Mouse (Mus musculus) thymus, adult 2 months (tissue): ENCODE data around the gene Hmbs. TPM values are rescaled to one million over a fixed set of nuclear protein-coding genes. Genes with fewer than 3 reads are reported as not detected.

Experiments
- DNase-seq: peaks from one replicate; pipeline ENCODE4 v3.0.0; 2021
- H3K27ac ChIP-seq: fragments of 200-500 bp; 2 replicates; pipeline ENCODE4 v1.5.1; 2012; ENCODE audit warnings: low read length, control low read depth; ENCODE audit not compliant: control insufficient read depth, insufficient read depth
- H3K27me3 ChIP-seq: fragments of 200-500 bp; 2 replicates; pipeline ENCODE4 v1.6.1; 2012; ENCODE audit warnings: mild to moderate bottlenecking, low read length, moderate library complexity, mixed read lengths; ENCODE audit not compliant: control insufficient read depth, insufficient read depth
- H3K36me3 ChIP-seq: fragments of 200-500 bp; 2 replicates; pipeline ENCODE4 v1.6.1; 2012; ENCODE audit warnings: mild to moderate bottlenecking, low read length, moderate library complexity; ENCODE audit not compliant: control insufficient read depth, insufficient read depth
- H3K4me1 ChIP-seq: fragments of 200-500 bp; replicated peaks from 2 replicates; pipeline ENCODE4 v1.6.1; 2012; ENCODE audit warnings: low read length; ENCODE audit not compliant: control insufficient read depth, insufficient read depth
- H3K4me3 ChIP-seq: fragments of 200-500 bp; 2 replicates; pipeline ENCODE4 v1.5.1; 2012; ENCODE audit warnings: mild to moderate bottlenecking, low read length, control low read depth, moderate library complexity; ENCODE audit not compliant: control insufficient read depth, insufficient read depth
- CTCF ChIP-seq: fragments of 200-500 bp; IDR thresholded peaks from 2 replicates; pipeline ENCODE4 v1.5.1; 2012; ENCODE audit warnings: mild to moderate bottlenecking, control low read depth, low read length, moderate library complexity, borderline replicate concordance; ENCODE audit not compliant: control insufficient read depth, poor library complexity, insufficient read depth; ENCODE audit errors: extremely low read depth
- POLR2A ChIP-seq: fragments of 200-500 bp; IDR thresholded peaks from 2 replicates; pipeline ENCODE4 v1.6.1; 2012; ENCODE audit warnings: mild to moderate bottlenecking, low read length, control low read depth, moderate library complexity; ENCODE audit not compliant: control insufficient read depth, poor library complexity, insufficient read depth; ENCODE audit errors: extremely low read depth
- WGBS: fragments of 180-500 bp; shearing (Covaris S2); methylation state at CpG from one replicate; pipeline ENCODE4 v1.1.7; 2018; 5-methylcytosine and 5-hydroxymethylcytosine counted together
- polyA plus RNA-seq: library from polyadenylated mRNA; depleted of rRNA; stranded (reverse); fragments of >200 nt; gene quantifications from 2 replicates; pipeline ENCODE4 v1.2.3, GENCODE M21; 2012; rRNA removed

The Hmbs gene
- polyA plus RNA-seq, result 40.7 and 42.2 TPM in 2 replicates

- Histone ChIP-seq H3K27ac (no peak within 1 kb of the TSS), H3K27me3 (no peaks in the 10 kb centered on the region), H3K36me3 (peaks cover 12% of the 10 kb centered on the region), H3K4me3 (peak within 1 kb of the TSS; percentile 74), H3K4me1 (peaks cover 5% of the 10 kb centered on the region)
- WGBS, result under 1% methylated on average over 39 of the region's 39 CpGs
- peak; percentile 89 for DNase-seq
- TF ChIP-seq CTCF (0 out of 2 replicates have a peak, but pooled peaks have one; percentile 53), POLR2A (peak; percentile 57)
Observed at GRCm38 (mm10) chr9:44343781-44344421, at the start of gene Hmbs. Gene Hmbs, minus strand, starts transcription at chr9:44344228.

GRCm38 (mm10) chr9:44391466-44391865 lies 47.4 kb upstream of the Hmbs start:
- Histone ChIP-seq H3K27me3 (no peaks in the 10 kb centered on the region), H3K27ac (no peak overlapping the region), H3K36me3 (peaks cover 31% of the 10 kb centered on the region), H3K4me1 (no peaks in the 10 kb centered on the region), H3K4me3 (no peak overlapping the region)
- DNase-seq, result peak; percentile 71
- TF ChIP-seq POLR2A (no peak), CTCF (peak; percentile 54; the same call in 1 of the 2 replicates)
- 38% methylated on average over 4 of the region's 4 CpGs for WGBS

- TF ChIP-seq POLR2A, result no peak
- TF ChIP-seq CTCF, result peak; percentile 76; the same call in 1 of the 2 replicates
- H3K27me3 ChIP-seq, result no peaks in the 10 kb centered on the region
- no peaks in the 10 kb centered on the region for H3K4me1 ChIP-seq
- peak; percentile 64 for DNase-seq
- WGBS, result 59% methylated on average over 8 of the region's 8 CpGs
- H3K4me3 ChIP-seq, result no peak overlapping the region
- H3K27ac ChIP-seq, result no peak overlapping the region
- H3K36me3 ChIP-seq, result peaks cover 53% of the 10 kb centered on the region
Observed at GRCm38 (mm10) chr9:44389273-44389672, 45.2 kb upstream of the Hmbs start.

- WGBS, result 88% methylated on average over 3 of the region's 3 CpGs
- no peak for TF ChIP-seq CTCF
- TF ChIP-seq POLR2A, result no peak
- no peak overlapping the region for H3K27ac ChIP-seq
- no peaks in the 10 kb centered on the region for H3K27me3 ChIP-seq
- H3K4me3 ChIP-seq, result no peak overlapping the region
- no peak for DNase-seq
- no peaks in the 10 kb centered on the region for H3K4me1 ChIP-seq
- peaks cover 64% of the 10 kb centered on the region for H3K36me3 ChIP-seq
Observed at GRCm38 (mm10) chr9:44387221-44387620, 43.2 kb upstream of the Hmbs start.

GRCm38 (mm10) chr9:44384596-44384995 lies 40.6 kb upstream of the Hmbs start:
- Histone ChIP-seq H3K4me1 (peaks cover 10% of the 10 kb centered on the region), H3K27me3 (no peaks in the 10 kb centered on the region), H3K4me3 (no peak overlapping the region), H3K27ac (no peak overlapping the region), H3K36me3 (peaks cover 57% of the 10 kb centered on the region)
- 97% methylated on average over 13 of the region's 13 CpGs for WGBS
- TF ChIP-seq CTCF (no peak), POLR2A (no peak)
- no peak for DNase-seq

GRCm38 (mm10) chr9:44379862-44380261 lies 35.8 kb upstream of the Hmbs start:
- 5% methylated on average over 15 of the region's 15 CpGs for WGBS

More at GRCm38 (mm10) chr9:44379862-44380261, 35.8 kb upstream of the Hmbs start:
- 0 out of 2 replicates have a peak, but pooled peaks have one; percentile 25 for TF ChIP-seq CTCF
- TF ChIP-seq POLR2A, result no peak
- Histone ChIP-seq H3K27me3 (no peaks in the 10 kb centered on the region), H3K27ac (no peak overlapping the region), H3K4me1 (peaks cover 12% of the 10 kb centered on the region), H3K4me3 (peak overlapping the region; percentile 66), H3K36me3 (peaks cover 17% of the 10 kb centered on the region)
- no peak for DNase-seq
